Mouse (Mus musculus): ENCODE data around the gene Nutf2. TPM values are rescaled to one million over a fixed set of nuclear protein-coding genes. Genes with fewer than 3 reads are reported as not detected.

The Nutf2 gene
- polyA plus RNA-seq, 1 experiment from 2014 or later: 253 TPM

DNA sequence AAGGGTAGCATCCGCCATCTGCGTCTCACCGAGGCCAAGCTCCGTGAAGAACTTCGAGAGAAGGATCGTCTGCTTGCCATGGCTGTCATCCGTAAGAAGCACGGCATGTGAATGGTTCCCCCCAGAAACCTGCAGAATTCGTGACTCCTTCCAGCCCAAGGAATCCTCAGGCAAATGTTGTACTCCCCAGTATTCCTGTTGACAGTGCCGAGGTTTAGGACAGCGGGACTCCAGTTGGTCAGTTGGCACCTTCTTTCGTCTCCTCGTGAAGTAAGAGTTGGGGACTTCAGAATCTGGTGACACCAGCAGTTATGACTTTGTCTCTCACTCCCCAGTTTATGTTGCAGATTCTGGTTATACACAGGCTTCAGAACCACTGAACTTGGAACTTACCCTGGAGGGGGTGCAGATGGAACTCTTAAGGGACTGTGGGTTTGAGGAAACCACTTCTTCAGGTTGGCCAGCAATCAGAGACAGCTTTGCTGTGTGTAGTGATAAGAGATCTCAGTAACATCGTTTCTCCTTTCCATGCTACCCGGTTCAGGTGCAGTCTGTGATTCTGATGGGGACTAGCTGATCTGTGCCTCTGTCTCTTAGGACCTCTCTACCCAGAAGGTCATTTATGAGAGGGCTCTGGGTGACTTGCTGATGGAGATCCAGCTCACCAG lies 4.1 kb upstream of the Nutf2 start:
- no peaks in the 10 kb centered on the region for H3K27me3 ChIP-seq (replicated peaks)
- H3K9me3 ChIP-seq: no peaks in the 10 kb centered on the region
- 12% methylated on average over 15 of the region's 15 CpGs for WGBS
- peak overlapping the region; percentile 85 for H3K4me3 ChIP-seq (replicated peaks)
- H3K36me3 ChIP-seq: no peaks in the 10 kb centered on the region
- peak overlapping the region; percentile 91 for H3K4me2 ChIP-seq (replicated peaks)
- peak overlapping the region; percentile 89 for H3K27ac ChIP-seq
- no peak for ATAC-seq
- H3K4me1 ChIP-seq (replicated peaks): peaks cover 26% of the 10 kb centered on the region
- peak overlapping the region; percentile 73 for H3K9ac ChIP-seq

DNA sequence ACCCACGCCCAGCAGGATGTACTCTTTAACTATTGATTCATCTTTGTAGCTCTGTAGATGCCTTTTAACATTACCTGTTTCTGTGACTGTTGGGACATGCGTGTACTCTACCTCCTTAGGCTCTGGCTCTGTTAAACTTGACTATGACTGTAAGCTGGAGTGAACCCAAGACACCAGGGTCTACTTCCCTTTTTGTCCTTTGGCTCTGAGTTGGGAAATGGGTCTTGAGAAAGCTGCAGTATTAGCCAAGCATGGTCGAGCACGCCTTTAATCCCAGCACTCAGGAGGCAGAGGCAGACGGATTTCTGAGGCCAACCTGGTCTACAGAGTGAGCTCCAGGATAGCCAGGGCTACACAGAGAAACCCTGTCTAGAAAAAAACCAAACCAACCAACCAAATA lies 1.9 kb upstream of the Nutf2 start:
- Histone ChIP-seq H3K27me3 (replicated peaks) (no peaks in the 10 kb centered on the region), H3K4me2 (replicated peaks) (no peak overlapping the region), H3K9me3 (no peaks in the 10 kb centered on the region), H3K4me1 (replicated peaks) (peaks cover 35% of the 10 kb centered on the region), H3K4me3 (replicated peaks) (no peak overlapping the region), H3K9ac (no peak overlapping the region), H3K36me3 (no peaks in the 10 kb centered on the region), H3K27ac (no peak overlapping the region)
- no peak for ATAC-seq
- WGBS: 83% methylated on average over 5 of the region's 5 CpGs

DNA sequence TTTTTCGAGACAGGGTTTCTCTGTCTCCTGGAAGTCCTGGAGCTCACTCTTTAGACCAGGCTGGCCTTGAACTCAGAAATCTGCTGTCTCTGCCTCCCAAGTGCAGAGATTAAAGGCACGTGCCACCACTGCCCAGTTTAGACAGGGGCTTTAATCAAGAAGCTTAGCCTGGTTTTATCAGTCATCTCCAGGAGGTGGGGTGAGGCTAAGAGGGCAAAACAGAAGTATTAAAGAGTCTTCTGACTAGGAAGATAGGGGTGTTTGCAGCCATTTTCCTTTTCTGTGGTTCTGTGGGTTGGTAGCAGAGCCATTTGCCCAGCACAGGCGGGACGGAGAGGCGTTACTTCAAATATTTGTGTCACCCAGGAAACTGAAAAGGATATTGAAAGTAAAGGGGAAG lies 1.1 kb upstream of the Nutf2 start:
- H3K9me3 ChIP-seq: no peaks in the 10 kb centered on the region
- no peak overlapping the region for H3K4me3 ChIP-seq (replicated peaks)
- peak overlapping the region; percentile 59; the same call in 1 of the 2 replicates for H3K4me2 ChIP-seq (replicated peaks)
- no peak overlapping the region for H3K9ac ChIP-seq
- peaks cover 35% of the 10 kb centered on the region for H3K4me1 ChIP-seq (replicated peaks)
- H3K27ac ChIP-seq: peak overlapping the region; percentile 48; the same call in 1 of the 2 replicates
- 52% methylated on average over 5 of the region's 5 CpGs for WGBS
- H3K36me3 ChIP-seq: no peaks in the 10 kb centered on the region
- H3K27me3 ChIP-seq (replicated peaks): no peaks in the 10 kb centered on the region
- ATAC-seq: no peak

DNA sequence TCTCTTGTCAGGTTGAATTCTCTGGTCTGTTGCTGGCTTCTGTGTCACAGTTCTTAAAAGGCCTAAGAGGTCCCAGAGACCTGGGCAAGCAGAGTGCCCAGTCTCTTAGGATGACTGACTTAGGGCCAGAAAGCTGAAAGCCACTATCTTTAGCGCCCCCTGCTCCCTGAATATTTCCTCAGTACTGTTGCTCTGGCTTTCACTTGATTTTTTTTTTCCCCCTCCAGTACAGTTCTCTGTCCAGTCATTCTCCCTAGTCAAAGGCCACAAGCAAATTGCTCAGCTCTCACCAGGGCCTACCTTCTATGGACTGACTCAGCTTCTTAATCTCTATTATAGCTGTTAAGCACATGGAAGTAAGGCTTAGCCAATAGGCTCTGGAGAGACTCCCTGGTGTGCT lies 1.6 kb downstream of the Nutf2 start:
- 5% methylated on average over 1 of the region's 1 CpGs for WGBS
- Histone ChIP-seq H3K4me2 (replicated peaks) (peak overlapping the region; percentile 68), H3K27ac (0 out of 2 replicates have a peak overlapping the region, but pooled peaks have one; percentile 3), H3K36me3 (peaks cover 13% of the 10 kb centered on the region), H3K4me3 (replicated peaks) (peak overlapping the region; percentile 94), H3K9ac (peak overlapping the region; percentile 91), H3K9me3 (no peaks in the 10 kb centered on the region), H3K4me1 (replicated peaks) (peaks cover 30% of the 10 kb centered on the region), H3K27me3 (replicated peaks) (no peaks in the 10 kb centered on the region)
- ATAC-seq: no peak

DNA sequence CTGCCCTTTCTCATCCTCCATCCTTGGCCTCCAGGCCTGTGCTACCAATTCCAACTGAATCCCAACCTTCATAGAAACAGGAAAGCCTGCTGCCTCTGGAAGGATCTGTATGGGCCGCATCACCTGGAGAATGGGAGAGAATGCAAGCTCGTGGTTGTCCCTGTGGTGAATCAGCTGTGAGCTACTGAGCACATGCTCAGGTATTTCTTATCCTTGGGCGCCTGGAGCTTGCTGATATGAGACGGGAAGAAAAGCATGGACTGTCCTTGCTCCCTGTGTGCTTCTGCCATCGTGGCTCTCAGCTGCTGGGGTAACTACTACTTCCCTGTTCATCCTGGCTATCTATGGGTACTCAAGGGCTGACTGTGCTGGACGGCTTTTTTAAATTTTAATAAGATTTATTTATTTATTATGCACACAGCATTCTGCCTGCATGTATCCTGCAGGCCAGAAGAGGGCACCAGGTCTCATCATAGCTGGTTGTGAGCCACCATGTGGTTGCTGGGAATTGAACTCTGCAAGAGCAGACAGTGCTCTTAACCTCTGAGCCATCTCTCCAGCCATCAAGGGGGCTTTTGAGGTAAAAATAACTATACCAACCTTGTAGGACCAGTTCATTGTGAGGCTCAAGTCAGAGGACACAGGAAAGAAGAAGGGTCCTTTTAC lies 6.1 kb downstream of the Nutf2 start:
- Histone ChIP-seq H3K9ac (no peak overlapping the region), H3K4me1 (replicated peaks) (peaks cover 8% of the 10 kb centered on the region), H3K36me3 (peaks cover 35% of the 10 kb centered on the region), H3K27ac (no peak overlapping the region), H3K9me3 (no peaks in the 10 kb centered on the region), H3K4me2 (replicated peaks) (no peak overlapping the region), H3K4me3 (replicated peaks) (no peak overlapping the region), H3K27me3 (replicated peaks) (no peaks in the 10 kb centered on the region)
- ATAC-seq: no peak
- 81% methylated on average over 6 of the region's 6 CpGs for WGBS

DNA sequence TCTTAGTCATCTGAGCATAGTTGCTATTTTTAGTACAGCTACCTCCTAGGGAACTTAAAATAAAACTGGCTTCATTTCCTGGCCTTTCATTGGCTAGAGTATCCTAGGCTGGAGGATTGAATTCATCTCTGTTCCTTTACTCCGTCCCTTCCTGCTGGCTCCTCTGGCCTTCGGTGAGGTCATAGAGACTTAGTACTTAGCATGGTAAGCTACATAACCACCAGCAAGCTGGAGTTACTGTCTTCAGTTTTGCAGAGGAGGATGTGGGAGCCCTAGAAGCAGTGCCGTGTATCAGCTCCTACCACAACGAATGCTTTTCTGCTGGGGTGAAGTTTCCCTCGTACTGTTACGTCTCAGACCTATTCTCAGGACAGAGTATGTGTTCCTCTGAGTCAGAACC lies 13.9 kb downstream of the Nutf2 start:
- H3K4me3 ChIP-seq (replicated peaks): no peak overlapping the region
- WGBS: 86% methylated on average over 6 of the region's 6 CpGs
- H3K4me2 ChIP-seq (replicated peaks): no peak overlapping the region
- H3K27me3 ChIP-seq (replicated peaks): no peaks in the 10 kb centered on the region
- ATAC-seq: no peak
- no peaks in the 10 kb centered on the region for H3K9me3 ChIP-seq
- no peak overlapping the region for H3K27ac ChIP-seq
- H3K9ac ChIP-seq: no peak overlapping the region
- no peaks in the 10 kb centered on the region for H3K4me1 ChIP-seq (replicated peaks)
- peaks cover 31% of the 10 kb centered on the region for H3K36me3 ChIP-seq

GRCm38 (mm10) chr8:105880754-105881520 lies 20.6 kb downstream of the Nutf2 start, which contains the start of gene Edc4:
Gene Edc4, plus strand, starts transcription at chr8:105880881.
- H3K27me3 ChIP-seq (replicated peaks): no peaks in the 10 kb centered on the region
- under 1% methylated on average over 45 of the region's 45 CpGs for WGBS
- H3K4me2 ChIP-seq (replicated peaks): peak within 1 kb of the TSS; percentile 87
- peak within 1 kb of the TSS; percentile 64 for H3K27ac ChIP-seq
- no peaks in the 10 kb centered on the region for H3K9me3 ChIP-seq
- H3K4me3 ChIP-seq (replicated peaks): peak within 1 kb of the TSS; percentile 86
- H3K9ac ChIP-seq: peak within 1 kb of the TSS; percentile 90
- H3K4me1 ChIP-seq (replicated peaks): peaks cover 14% of the 10 kb centered on the region
- H3K36me3 ChIP-seq: peaks cover 25% of the 10 kb centered on the region
- peak; percentile 92 for ATAC-seq

- Histone ChIP-seq H3K27ac (no peak overlapping the region), H3K4me1 (replicated peaks) (0 out of 2 replicates have a peak, but pooled peaks cover 4% of the 10 kb centered on the region), H3K9me3 (no peaks in the 10 kb centered on the region), H3K27me3 (replicated peaks) (no peaks in the 10 kb centered on the region), H3K4me3 (replicated peaks) (no peak overlapping the region), H3K4me2 (replicated peaks) (no peak overlapping the region), H3K36me3 (peaks cover 62% of the 10 kb centered on the region), H3K9ac (no peak overlapping the region)
- no peak for ATAC-seq
- WGBS: 92% methylated on average over 12 of the region's 12 CpGs
These were observed 29.5 kb downstream of the Nutf2 start for GRCm38 (mm10) chr8:105889756-105890465.

- Histone ChIP-seq H3K4me3 (replicated peaks) (no peak overlapping the region), H3K4me1 (replicated peaks) (0 out of 2 replicates have a peak, but pooled peaks cover 4% of the 10 kb centered on the region), H3K9ac (no peak overlapping the region), H3K27ac (no peak overlapping the region), H3K9me3 (no peaks in the 10 kb centered on the region), H3K27me3 (replicated peaks) (no peaks in the 10 kb centered on the region), H3K4me2 (replicated peaks) (no peak overlapping the region), H3K36me3 (peaks cover 57% of the 10 kb centered on the region)
- no peak for ATAC-seq
- 87% methylated on average over 6 of the region's 6 CpGs for WGBS
These were observed 30.5 kb downstream of the Nutf2 start for GRCm38 (mm10) chr8:105890870-105891269.

GRCm38 (mm10) chr8:105892432-105892831 lies 32.1 kb downstream of the Nutf2 start:
- H3K4me3 ChIP-seq (replicated peaks): no peak overlapping the region
- 0 out of 2 replicates have a peak, but pooled peaks cover 4% of the 10 kb centered on the region for H3K4me1 ChIP-seq (replicated peaks)
- 0 out of 2 replicates have a peak, but pooled peaks have one; percentile 13 for ATAC-seq
- H3K27me3 ChIP-seq (replicated peaks): no peaks in the 10 kb centered on the region
- no peak overlapping the region for H3K9ac ChIP-seq
- H3K27ac ChIP-seq: no peak overlapping the region
- no peaks in the 10 kb centered on the region for H3K9me3 ChIP-seq
- H3K4me2 ChIP-seq (replicated peaks): no peak overlapping the region
- peaks cover 44% of the 10 kb centered on the region for H3K36me3 ChIP-seq
- 90% methylated on average over 6 of the region's 6 CpGs for WGBS

DNA sequence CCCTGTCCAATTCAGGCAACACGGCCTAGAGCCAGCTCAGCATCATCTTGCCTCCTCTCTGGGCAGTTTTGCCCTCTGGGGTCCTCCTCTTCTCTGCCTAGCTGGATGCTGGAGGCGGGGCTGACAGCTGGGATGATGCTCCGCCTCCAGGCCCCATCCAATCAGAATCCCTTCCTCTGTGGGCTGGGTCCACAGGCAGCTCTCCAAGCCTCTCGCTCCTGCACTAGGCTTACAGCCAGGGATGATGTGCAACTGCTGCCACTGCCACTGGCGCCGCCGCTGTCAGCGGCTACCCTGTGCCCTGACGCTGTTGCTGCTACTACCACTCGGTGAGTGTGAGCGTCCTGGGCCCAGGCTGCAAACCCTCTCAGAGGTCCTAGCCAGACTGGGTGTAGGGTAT lies 33.0 kb downstream of the Nutf2 start, which contains the start of gene Nrn1l:
TSS of gene Nrn1l (plus strand) at position 229 of the 400 bp plus-strand sequence.
- no peak within 1 kb of the TSS for H3K27ac ChIP-seq
- no peak within 1 kb of the TSS for H3K9ac ChIP-seq
- H3K4me2 ChIP-seq (replicated peaks): peak within 1 kb of the TSS; percentile 31; the same call in 1 of the 2 replicates
- ATAC-seq: peak; percentile 82
- H3K4me1 ChIP-seq (replicated peaks): 0 out of 2 replicates have a peak, but pooled peaks cover 4% of the 10 kb centered on the region
- H3K27me3 ChIP-seq (replicated peaks): no peaks in the 10 kb centered on the region
- H3K9me3 ChIP-seq: no peaks in the 10 kb centered on the region
- peaks cover 35% of the 10 kb centered on the region for H3K36me3 ChIP-seq
- WGBS: 11% methylated on average over 11 of the region's 11 CpGs
- H3K4me3 ChIP-seq (replicated peaks): no peak within 1 kb of the TSS
